Mouse (Mus musculus) hindbrain, embryonic 16.5 days (tissue): ENCODE data around the gene Dhcr24. TPM values are rescaled to one million over a fixed set of nuclear protein-coding genes. Genes with fewer than 3 reads are reported as not detected.

Source experiments
- ATAC-seq: fragments of 200-750 bp; cut with Nextera tagmentation; 2 replicates; pipeline ENCODE4 v1.8.0; 2017; ENCODE audit warnings: moderate TSS enrichment, moderate library complexity
- H3K27ac ChIP-seq: fragments of 300-500 bp; sonication (generic); 2 replicates; pipeline ENCODE4 v1.5.1; 2014; ENCODE audit warnings: low read depth, mild to moderate bottlenecking, control low read depth, low read length, moderate library complexity
- H3K27me3 ChIP-seq: fragments of 300-500 bp; sonication (generic); replicated peaks from 2 replicates; pipeline ENCODE4 v1.6.1; 2014; ENCODE audit warnings: low read length; ENCODE audit not compliant: control insufficient read depth, insufficient read depth
- H3K36me3 ChIP-seq: fragments of 300-500 bp; sonication (generic); 2 replicates; pipeline ENCODE4 v1.6.1; 2014; ENCODE audit warnings: mild to moderate bottlenecking, low read length, moderate library complexity, mixed read lengths; ENCODE audit not compliant: control insufficient read depth, insufficient read depth
- H3K4me1 ChIP-seq: fragments of 300-500 bp; sonication (generic); 2 replicates; pipeline ENCODE4 v1.6.1; 2014; ENCODE audit warnings: low read depth, low read length; ENCODE audit not compliant: control insufficient read depth, insufficient read depth
- H3K4me2 ChIP-seq: fragments of 300-500 bp; sonication (generic); 2 replicates; pipeline ENCODE4 v1.6.1; 2014; ENCODE audit warnings: mild to moderate bottlenecking, low read length, control low read depth, moderate library complexity
- H3K4me3 ChIP-seq: fragments of 300-500 bp; sonication (generic); 2 replicates; pipeline ENCODE4 v1.5.1; 2014; ENCODE audit warnings: mild to moderate bottlenecking, low read length, control low read depth, moderate library complexity
- H3K9ac ChIP-seq: fragments of 300-500 bp; sonication (generic); 2 replicates; pipeline ENCODE4 v1.6.1; 2014; ENCODE audit warnings: low read depth, mild to moderate bottlenecking, control low read depth, low read length, moderate library complexity
- H3K9me3 ChIP-seq: fragments of 300-500 bp; sonication (generic); 2 replicates; pipeline ENCODE4 v1.6.1; 2014; ENCODE audit warnings: mild to moderate bottlenecking, low read length, moderate library complexity; ENCODE audit not compliant: control insufficient read depth
- WGBS: fragments of 180-500 bp; shearing (Covaris S2); extraction: QIAGEN DNeasy Blood & Tissue Kit; methylation state at CpG from one replicate; pipeline ENCODE4 v1.1.7; 2014; 5-methylcytosine and 5-hydroxymethylcytosine counted together
- polyA plus RNA-seq: library from polyadenylated mRNA; unstranded; fragments of >200 nt; fragmentation: Nextera tagmentation; extraction: Ambion mirVana; gene quantifications from 2 replicates; pipeline ENCODE4 v1.2.1, GENCODE M21; 2015

Dhcr24 gene
- polyA plus RNA-seq, 1 experiment from 2014 or later, result 5.3 TPM

DNA sequence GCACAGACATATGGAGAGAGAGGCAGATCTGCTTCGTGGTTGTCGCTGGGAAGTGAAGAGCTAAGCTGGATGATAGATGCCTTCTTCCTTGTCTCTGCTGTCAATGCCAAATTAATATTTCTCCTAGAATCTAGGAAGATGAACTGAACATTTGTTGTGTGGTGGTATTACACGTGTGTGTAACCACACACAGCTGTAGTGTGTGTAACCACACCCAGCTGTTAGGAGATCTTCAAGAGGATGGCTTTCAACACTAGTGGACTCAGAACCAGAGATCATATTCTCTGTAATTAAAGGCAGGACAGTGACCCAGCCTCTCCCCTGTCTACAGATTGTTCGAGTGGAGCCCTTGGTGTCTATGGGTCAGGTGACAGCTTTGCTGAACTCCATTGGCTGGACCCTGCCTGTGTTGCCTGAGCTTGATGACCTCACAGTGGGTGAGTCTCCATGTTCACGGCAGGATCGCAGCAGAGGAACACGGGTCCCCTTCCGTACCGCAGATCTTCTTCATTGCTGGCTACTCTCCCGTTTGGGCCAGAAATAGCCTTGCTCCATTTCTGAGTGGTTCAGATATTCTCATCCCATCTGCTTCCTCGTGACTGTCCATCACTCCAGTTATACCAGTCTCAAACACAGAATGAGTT lies 10.4 kb downstream of the Dhcr24 start:
- no peak overlapping the region for H3K4me2 ChIP-seq
- H3K9me3 ChIP-seq, result no peaks in the 10 kb centered on the region
- no peak overlapping the region for H3K9ac ChIP-seq
- no peak overlapping the region for H3K4me3 ChIP-seq
- H3K36me3 ChIP-seq, result peaks cover 45% of the 10 kb centered on the region
- H3K4me1 ChIP-seq, result no peaks in the 10 kb centered on the region
- no peak for ATAC-seq
- no peak overlapping the region for H3K27ac ChIP-seq
- H3K27me3 ChIP-seq, result no peaks in the 10 kb centered on the region
- 87% methylated on average over 11 of the region's 11 CpGs for WGBS

GRCm38 (mm10) chr4:106575022-106575421 lies 14.2 kb downstream of the Dhcr24 start:
- H3K4me1 ChIP-seq, result no peaks in the 10 kb centered on the region
- peaks cover 47% of the 10 kb centered on the region for H3K36me3 ChIP-seq
- no peaks in the 10 kb centered on the region for H3K27me3 ChIP-seq
- no peak overlapping the region for H3K4me3 ChIP-seq
- ATAC-seq, result no peak
- H3K9me3 ChIP-seq, result no peaks in the 10 kb centered on the region
- 91% methylated on average over 8 of the region's 8 CpGs for WGBS
- no peak overlapping the region for H3K9ac ChIP-seq
- no peak overlapping the region for H3K4me2 ChIP-seq
- no peak overlapping the region for H3K27ac ChIP-seq

DNA sequence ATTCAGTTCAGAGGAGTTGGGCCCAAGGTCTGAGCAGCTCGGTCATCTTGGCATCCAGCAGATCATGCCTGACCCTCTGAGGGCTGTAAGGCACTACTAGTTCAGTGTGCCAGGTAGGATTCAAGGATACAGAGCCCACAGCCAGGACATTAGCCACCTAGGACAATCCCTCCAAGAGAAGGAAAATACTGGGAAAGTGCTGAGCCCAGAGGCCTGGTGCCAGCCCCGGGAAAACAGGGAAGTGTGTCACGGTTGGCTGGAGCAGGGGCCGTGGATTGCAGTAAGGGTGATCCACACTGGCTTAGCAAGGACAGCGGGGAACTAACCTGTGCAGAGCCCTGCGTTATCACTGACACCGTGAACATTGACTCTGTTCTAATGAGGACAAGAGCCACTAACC lies 16.7 kb downstream of the Dhcr24 start:
- Histone ChIP-seq H3K9me3 (no peaks in the 10 kb centered on the region), H3K9ac (no peak overlapping the region), H3K4me3 (no peak overlapping the region), H3K4me1 (no peaks in the 10 kb centered on the region), H3K36me3 (peaks cover 54% of the 10 kb centered on the region), H3K27me3 (no peaks in the 10 kb centered on the region), H3K27ac (no peak overlapping the region), H3K4me2 (no peak overlapping the region)
- WGBS, result 77% methylated on average over 7 of the region's 7 CpGs
- no peak for ATAC-seq

GRCm38 (mm10) chr4:106581176-106581864 lies 20.5 kb downstream of the Dhcr24 start:
- Histone ChIP-seq H3K36me3 (peaks cover 40% of the 10 kb centered on the region), H3K4me3 (no peak overlapping the region), H3K27me3 (no peaks in the 10 kb centered on the region), H3K9me3 (no peaks in the 10 kb centered on the region), H3K4me2 (no peak overlapping the region), H3K9ac (no peak overlapping the region), H3K4me1 (no peaks in the 10 kb centered on the region), H3K27ac (no peak overlapping the region)
- no peak for ATAC-seq
- 84% methylated on average over 14 of the region's 14 CpGs for WGBS

DNA sequence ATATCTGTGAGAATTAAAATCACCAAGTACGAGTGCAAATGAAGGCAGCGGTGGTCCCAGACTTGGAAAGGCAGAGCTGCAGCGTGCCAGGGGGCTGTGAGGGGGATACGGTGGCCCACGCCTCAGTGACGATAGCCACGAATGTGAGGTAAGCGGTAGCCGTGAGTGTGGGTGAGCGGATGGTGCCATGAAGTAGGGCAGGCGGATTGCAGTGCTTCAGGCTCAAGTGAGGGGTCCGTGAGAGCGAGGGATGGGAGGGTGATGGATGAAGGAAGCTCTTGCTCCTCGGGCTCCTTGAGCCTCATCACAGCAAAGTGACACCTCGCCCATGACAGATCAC lies 21.0 kb downstream of the Dhcr24 start:
- Histone ChIP-seq H3K36me3 (peaks cover 42% of the 10 kb centered on the region), H3K4me1 (no peaks in the 10 kb centered on the region), H3K27me3 (no peaks in the 10 kb centered on the region), H3K9ac (no peak overlapping the region), H3K4me3 (no peak overlapping the region), H3K4me2 (no peak overlapping the region), H3K27ac (no peak overlapping the region), H3K9me3 (no peaks in the 10 kb centered on the region)
- ATAC-seq, result no peak
- 85% methylated on average over 15 of the region's 15 CpGs for WGBS

- H3K4me3 ChIP-seq, result no peak overlapping the region
- H3K27ac ChIP-seq, result no peak overlapping the region
- WGBS, result 89% methylated on average over 12 of the region's 12 CpGs
- H3K4me1 ChIP-seq, result no peaks in the 10 kb centered on the region
- ATAC-seq, result no peak
- no peak overlapping the region for H3K4me2 ChIP-seq
- H3K9ac ChIP-seq, result no peak overlapping the region
- H3K36me3 ChIP-seq, result peaks cover 48% of the 10 kb centered on the region
- no peaks in the 10 kb centered on the region for H3K27me3 ChIP-seq
- no peaks in the 10 kb centered on the region for H3K9me3 ChIP-seq
Measured at GRCm38 (mm10) chr4:106582428-106583153, 21.8 kb downstream of the Dhcr24 start.

DNA sequence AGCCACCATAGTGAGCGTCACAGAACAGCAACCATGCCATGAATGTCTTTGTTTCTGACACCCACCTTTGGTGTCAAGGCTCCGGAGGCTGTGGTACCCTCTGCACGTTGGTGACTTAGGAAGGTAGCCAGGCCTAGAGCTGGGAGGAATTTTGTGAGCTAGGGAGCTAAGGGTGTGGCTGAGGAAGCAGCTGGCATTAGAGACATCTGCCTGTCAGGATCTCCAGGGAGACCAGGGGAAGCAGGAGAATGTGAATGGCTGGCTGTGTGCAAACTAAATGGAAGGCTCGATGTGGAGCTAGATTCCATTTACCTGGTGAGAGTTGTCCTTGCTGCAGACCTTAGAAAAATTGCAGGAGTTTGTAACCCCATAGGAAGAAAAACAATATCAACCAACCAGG lies 23.8 kb downstream of the Dhcr24 start:
- 83% methylated on average over 4 of the region's 4 CpGs for WGBS
- H3K27me3 ChIP-seq, result no peaks in the 10 kb centered on the region
- no peak overlapping the region for H3K9ac ChIP-seq
- H3K9me3 ChIP-seq, result no peaks in the 10 kb centered on the region
- H3K27ac ChIP-seq, result no peak overlapping the region
- H3K4me3 ChIP-seq, result no peak overlapping the region
- ATAC-seq, result no peak
- H3K36me3 ChIP-seq, result peaks cover 48% of the 10 kb centered on the region
- no peaks in the 10 kb centered on the region for H3K4me1 ChIP-seq
- H3K4me2 ChIP-seq, result no peak overlapping the region

DNA sequence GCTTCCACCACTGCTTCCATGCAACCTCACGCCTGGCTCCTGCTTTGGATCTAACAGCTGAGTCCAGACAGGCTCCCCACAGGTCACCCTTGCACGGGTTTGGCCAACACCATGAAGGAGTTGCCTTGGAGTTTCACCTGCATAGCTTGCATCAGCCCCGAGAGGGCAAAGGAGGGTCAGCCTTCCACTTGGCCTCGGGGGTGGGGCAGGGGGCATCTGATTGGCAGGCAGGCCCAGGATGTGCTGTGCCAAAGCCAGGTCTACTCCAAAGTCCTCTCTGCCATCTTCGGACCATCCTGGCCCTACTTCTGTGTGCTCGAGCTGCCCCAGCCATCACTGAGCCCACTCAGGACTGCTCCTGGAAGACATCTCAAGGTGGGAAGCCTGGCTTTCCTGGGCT lies 26.2 kb downstream of the Dhcr24 start:
- Histone ChIP-seq H3K27me3 (no peaks in the 10 kb centered on the region), H3K4me1 (no peaks in the 10 kb centered on the region), H3K4me2 (no peak overlapping the region), H3K27ac (no peak overlapping the region), H3K9me3 (no peaks in the 10 kb centered on the region), H3K4me3 (no peak overlapping the region), H3K9ac (no peak overlapping the region), H3K36me3 (peaks cover 38% of the 10 kb centered on the region)
- no peak for ATAC-seq
- WGBS, result 91% methylated on average over 6 of the region's 6 CpGs

- no peak for ATAC-seq
- no peaks in the 10 kb centered on the region for H3K9me3 ChIP-seq
- no peaks in the 10 kb centered on the region for H3K27me3 ChIP-seq
- no peak overlapping the region for H3K27ac ChIP-seq
- H3K36me3 ChIP-seq, result peaks cover 27% of the 10 kb centered on the region
- no peaks in the 10 kb centered on the region for H3K4me1 ChIP-seq
- WGBS, result 84% methylated on average over 9 of the region's 9 CpGs
- H3K9ac ChIP-seq, result no peak overlapping the region
- no peak overlapping the region for H3K4me2 ChIP-seq
- H3K4me3 ChIP-seq, result no peak overlapping the region
Measured at GRCm38 (mm10) chr4:106590142-106590541, 29.3 kb downstream of the Dhcr24 start.
